Mouse (Mus musculus) pancreas, adult 10 weeks (tissue): Measurements from ENCODE around the gene Sinhcaf. TPM values are rescaled to one million over a fixed set of nuclear protein-coding genes. Genes with fewer than 3 reads are reported as not detected.

Experiments used
- polyA plus RNA-seq: library from polyadenylated mRNA; stranded (reverse); fragments of 350-450 nt; fragmentation: Illumina TruSeq; extraction: RNeasy Lipid Tissue Mini Kit (QIAGEN cat#74804); gene quantifications from one replicate; pipeline ENCODE4 v1.2.3, GENCODE M21; 2015; ENCODE audit warnings: low read depth, low replicate concordance; ENCODE audit not compliant: insufficient read depth

Gene Sinhcaf
- 2.2 TPM for polyA plus RNA-seq

GRCm38 (mm10) chr6:148946409-148946742, at the start of gene Sinhcaf:
TSS of gene Sinhcaf (minus strand) at chr6:148946467.

GRCm38 (mm10) chr6:148895773-148896506, 50.3 kb downstream of the Sinhcaf start, which contains the start of gene Caprin2:
TSS of gene Caprin2 (minus strand) at chr6:148896237.

Other genes starting within 250 kb of the Sinhcaf start
- gene Ipo8, start 115.0 kb downstream of the Sinhcaf start, polyA plus RNA-seq: 5.0 TPM
- 3.7 TPM for gene Caprin2, start 50.2 kb downstream of the Sinhcaf start, polyA plus RNA-seq
- 1.5 TPM for gene Dennd5b, start 155.2 kb upstream of the Sinhcaf start, polyA plus RNA-seq
- not detected for gene Gm10203, start 183.7 kb upstream of the Sinhcaf start, polyA plus RNA-seq
- 5.5 TPM for gene Etfbkmt, start 193.4 kb upstream of the Sinhcaf start, polyA plus RNA-seq
- 1.5 TPM for gene Amn1, start 242.2 kb upstream of the Sinhcaf start, polyA plus RNA-seq